Mouse (Mus musculus) layer of hippocampus, adult 9-11 months (tissue): ENCODE results near the gene Gcgr.
A peak's percentile ranks its signal among the peaks of the same experiment; 100 is the strongest.
"Not testable (repeated sequence)": the region's sequence is repeated elsewhere in the genome, so short reads cannot be mapped to it uniquely, and the experiment has no call there.

ENCODE experiments used
- DNase-seq: peaks from one replicate; pipeline ENCODE4 v3.0.0; 2022

The Gcgr gene

GRCm38 (mm10) chr11:120507611-120508289, 22.7 kb upstream of the Gcgr start:
- DNase-seq = no peak

GRCm38 (mm10) chr11:120508290-120508870, 22.1 kb upstream of the Gcgr start:
- DNase-seq = no peak

GRCm38 (mm10) chr11:120509940-120510339, 20.6 kb upstream of the Gcgr start:
- DNase-seq = no peak

GRCm38 (mm10) chr11:120510375-120511030, 20.0 kb upstream of the Gcgr start:
- DNase-seq = no peak

- no peak for DNase-seq
These were observed 17.6 kb upstream of the Gcgr start for GRCm38 (mm10) chr11:120512790-120513453.

- DNase-seq = not testable (repeated sequence)
These were observed 16.2 kb upstream of the Gcgr start for GRCm38 (mm10) chr11:120514262-120514661.

GRCm38 (mm10) chr11:120515611-120516010, 14.9 kb upstream of the Gcgr start:
- DNase-seq = peak; percentile 67

GRCm38 (mm10) chr11:120517147-120517546, 13.4 kb upstream of the Gcgr start:
- DNase-seq = no peak

GRCm38 (mm10) chr11:120518027-120518426, 12.5 kb upstream of the Gcgr start:
- DNase-seq = peak; percentile 84

GRCm38 (mm10) chr11:120518558-120518957, 11.9 kb upstream of the Gcgr start:
- no peak for DNase-seq

- DNase-seq = peak; percentile 34
These were observed 10.8 kb upstream of the Gcgr start for GRCm38 (mm10) chr11:120519738-120520137.

- DNase-seq = no peak
These were observed 10.0 kb upstream of the Gcgr start for GRCm38 (mm10) chr11:120520498-120520897.

GRCm38 (mm10) chr11:120520967-120521540, 9.4 kb upstream of the Gcgr start:
- no peak for DNase-seq

GRCm38 (mm10) chr11:120522581-120522980, 7.9 kb upstream of the Gcgr start:
- DNase-seq = no peak

- DNase-seq = no peak
These were observed 4.5 kb upstream of the Gcgr start for GRCm38 (mm10) chr11:120525959-120526358.

GRCm38 (mm10) chr11:120527690-120528354, 2.7 kb upstream of the Gcgr start:
- DNase-seq = no peak

GRCm38 (mm10) chr11:120528903-120529302, 1.6 kb upstream of the Gcgr start:
- no peak for DNase-seq

GRCm38 (mm10) chr11:120531646-120532045, 1.1 kb downstream of the Gcgr start:
- no peak for DNase-seq

- no peak for DNase-seq
These were observed 3.6 kb downstream of the Gcgr start for GRCm38 (mm10) chr11:120534093-120534492.

GRCm38 (mm10) chr11:120535145-120535544, 4.6 kb downstream of the Gcgr start:
- DNase-seq = no peak

GRCm38 (mm10) chr11:120535804-120536203, 5.3 kb downstream of the Gcgr start:
- no peak for DNase-seq

- no peak for DNase-seq
These were observed 8.0 kb downstream of the Gcgr start for GRCm38 (mm10) chr11:120538485-120538884.

GRCm38 (mm10) chr11:120538955-120539284, 8.4 kb downstream of the Gcgr start:
- DNase-seq = no peak
